Mouse (Mus musculus) intestine, embryonic 14.5 days (tissue): Measurements from ENCODE around the gene Nup98. TPM values are rescaled to one million over a fixed set of nuclear protein-coding genes. Genes with fewer than 3 reads are reported as not detected.

ENCODE experiments used
- ATAC-seq: fragments of 200-750 bp; cut with Nextera tagmentation; replicated peaks from 2 replicates; pipeline ENCODE4 v1.8.0; 2017; ENCODE audit warnings: low read depth, moderate number of reproducible peaks, moderate TSS enrichment, moderate library complexity; ENCODE audit not compliant: low FRiP score, low TSS enrichment
- DNase-seq: peaks from one replicate; pipeline ENCODE4 v3.0.0-alpha.2; 2018; ENCODE audit warnings: low spot score
- H3K27ac ChIP-seq: fragments of 300-500 bp; sonication (generic); 2 replicates; pipeline ENCODE4 v1.5.1; 2014; ENCODE audit warnings: low read depth, mild to moderate bottlenecking, control low read depth
- H3K27me3 ChIP-seq: fragments of 300-500 bp; sonication (generic); replicated peaks from 2 replicates; pipeline ENCODE4 v1.6.1; 2014; ENCODE audit warnings: low read length, control low read depth; ENCODE audit not compliant: control insufficient read depth, insufficient read depth
- H3K36me3 ChIP-seq: fragments of 300-500 bp; sonication (generic); 2 replicates; pipeline ENCODE4 v1.6.1; 2014; ENCODE audit warnings: low read length, control low read depth; ENCODE audit not compliant: control insufficient read depth, insufficient read depth
- H3K4me1 ChIP-seq: fragments of 300-500 bp; sonication (generic); replicated peaks from 2 replicates; pipeline ENCODE4 v1.6.1; 2014; ENCODE audit warnings: low read length, control low read depth, mixed read lengths; ENCODE audit not compliant: control insufficient read depth, insufficient read depth
- H3K4me2 ChIP-seq: fragments of 300-500 bp; sonication (generic); 2 replicates; pipeline ENCODE4 v1.6.1; 2014; ENCODE audit warnings: low read length
- H3K4me3 ChIP-seq: fragments of 300-500 bp; sonication (generic); 2 replicates; pipeline ENCODE4 v1.5.1; 2014; ENCODE audit warnings: low read depth, low read length, control low read depth, mixed read lengths
- H3K9ac ChIP-seq: fragments of 300-500 bp; sonication (generic); 2 replicates; pipeline ENCODE4 v1.6.1; 2014; ENCODE audit warnings: mild to moderate bottlenecking, low read length
- H3K9me3 ChIP-seq: fragments of 300-500 bp; sonication (generic); 2 replicates; pipeline ENCODE4 v1.6.1; 2016; ENCODE audit warnings: low read length, control low read depth; ENCODE audit not compliant: control insufficient read depth
- WGBS: fragments of 180-500 bp; shearing (Covaris S2); extraction: QIAGEN DNeasy Blood & Tissue Kit; methylation state at CpG from one replicate; pipeline ENCODE4 v1.1.7; 2014; 5-methylcytosine and 5-hydroxymethylcytosine counted together
- polyA plus RNA-seq: library from polyadenylated mRNA; unstranded; fragments of >200 nt; fragmentation: Nextera tagmentation; extraction: Ambion mirVana; gene quantifications from 2 replicates; pipeline ENCODE4 v1.2.1, GENCODE M21; 2014

The Nup98 gene
- polyA plus RNA-seq, 1 experiment from 2014 or later, result 46.6 TPM

DNA sequence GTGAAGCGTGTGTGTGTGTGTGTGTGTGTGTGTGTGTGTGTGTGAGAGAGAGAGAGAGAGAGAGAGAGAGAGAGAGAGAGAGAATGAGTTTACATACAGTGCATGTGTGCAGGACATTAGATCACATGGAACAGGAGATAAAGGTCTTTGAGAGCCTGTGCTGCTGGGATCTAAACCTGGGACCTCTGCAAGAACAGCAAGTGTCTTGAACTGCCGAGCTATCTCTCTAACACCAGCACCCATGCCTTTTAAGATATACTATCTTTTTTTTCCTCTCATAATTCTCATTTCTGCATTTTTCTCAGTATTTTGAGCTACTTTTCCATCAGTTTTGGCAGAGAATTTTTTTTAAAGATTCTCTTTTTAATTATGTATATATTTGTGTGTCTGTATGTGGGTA lies 106.4 kb downstream of the Nup98 start:
- no peak overlapping the region for H3K4me3 ChIP-seq
- WGBS, result 68% methylated on average over 2 of the region's 2 CpGs
- DNase-seq (no peak), ATAC-seq (no peak)
- no peaks in the 10 kb centered on the region for H3K36me3 ChIP-seq
- no peak overlapping the region for H3K27ac ChIP-seq
- no peaks in the 10 kb centered on the region for H3K27me3 ChIP-seq
- H3K4me2 ChIP-seq, result no peak overlapping the region
- no peaks in the 10 kb centered on the region for H3K9me3 ChIP-seq
- no peak overlapping the region for H3K9ac ChIP-seq
- H3K4me1 ChIP-seq, result peaks cover 10% of the 10 kb centered on the region

DNA sequence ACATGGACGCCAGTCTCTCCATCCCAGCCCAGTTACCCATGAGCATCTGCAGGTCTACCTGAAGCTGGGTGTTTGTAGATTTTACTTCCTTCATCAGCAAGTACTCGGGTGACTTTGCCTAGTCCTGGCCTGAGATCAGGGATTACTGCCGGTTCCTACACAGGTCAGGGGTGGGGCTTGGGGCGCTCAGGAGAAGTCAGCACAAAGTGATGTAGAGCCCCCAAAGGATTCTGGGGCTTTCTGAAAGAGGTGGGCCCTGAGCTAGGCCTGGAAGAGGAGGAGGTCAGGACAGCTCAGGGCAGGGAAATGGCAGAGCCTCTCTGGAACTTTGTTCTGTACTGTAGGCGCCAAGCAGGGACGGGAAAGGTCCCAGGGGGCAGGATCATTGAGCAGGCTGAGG lies 107.3 kb downstream of the Nup98 start:
- Histone ChIP-seq H3K4me1 (peaks cover 10% of the 10 kb centered on the region), H3K9ac (no peak overlapping the region), H3K4me3 (no peak overlapping the region), H3K9me3 (no peaks in the 10 kb centered on the region), H3K4me2 (no peak overlapping the region), H3K36me3 (no peaks in the 10 kb centered on the region), H3K27me3 (no peaks in the 10 kb centered on the region), H3K27ac (no peak overlapping the region)
- DNase-seq, result no peak
- 38% methylated on average over 6 of the region's 6 CpGs for WGBS
- ATAC-seq, result no peak

DNA sequence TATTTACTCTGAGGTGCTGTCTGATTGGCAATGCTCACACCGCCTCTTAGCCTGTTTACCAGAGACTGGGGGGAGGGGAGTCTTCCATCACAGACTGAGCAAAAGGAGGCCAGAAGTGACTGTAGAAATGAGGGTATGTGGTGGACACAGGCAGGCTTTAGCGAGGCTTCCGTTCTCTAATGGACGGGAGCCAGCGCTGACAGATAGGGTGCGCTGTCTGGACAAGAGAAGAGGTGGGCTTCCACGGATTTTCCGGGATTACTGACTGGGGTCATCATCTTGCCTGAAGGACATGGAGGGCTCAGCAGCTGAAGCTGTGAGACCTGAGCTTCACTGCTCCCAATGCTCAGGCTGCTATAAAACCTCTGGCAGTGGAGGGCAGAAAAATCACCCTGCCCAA lies 107.7 kb downstream of the Nup98 start:
- Histone ChIP-seq H3K4me3 (no peak overlapping the region), H3K4me2 (no peak overlapping the region), H3K36me3 (no peaks in the 10 kb centered on the region), H3K9me3 (no peaks in the 10 kb centered on the region), H3K27ac (no peak overlapping the region), H3K4me1 (peaks cover 10% of the 10 kb centered on the region), H3K27me3 (no peaks in the 10 kb centered on the region), H3K9ac (no peak overlapping the region)
- 57% methylated on average over 8 of the region's 8 CpGs for WGBS
- ATAC-seq (no peak), DNase-seq (no peak)

DNA sequence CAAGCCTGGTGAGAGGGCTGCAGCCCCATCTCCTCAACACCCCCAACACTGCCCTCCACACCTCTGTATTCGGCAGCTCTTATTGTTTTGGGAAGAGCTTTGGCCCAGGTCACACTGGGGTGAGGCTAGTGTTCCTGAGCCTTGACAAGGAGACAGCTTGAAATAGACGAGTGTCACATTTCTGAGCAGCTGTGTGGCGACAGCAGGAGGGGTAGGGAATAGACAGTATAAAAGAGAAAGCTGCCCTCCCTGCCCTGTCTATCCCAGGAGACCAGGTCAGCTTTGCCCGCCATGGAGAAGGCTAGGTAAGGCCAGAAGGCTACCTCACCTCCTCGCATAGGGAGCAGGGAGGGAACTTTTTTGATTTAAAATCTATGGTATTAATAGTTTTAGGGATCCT lies 108.5 kb downstream of the Nup98 start, which contains the start of gene Art1:
TSS of gene Art1 (plus strand) at position 257 of the 400 bp plus-strand sequence.
- Histone ChIP-seq H3K27me3 (no peaks in the 10 kb centered on the region), H3K4me3 (no peak within 1 kb of the TSS), H3K27ac (no peak within 1 kb of the TSS), H3K4me2 (peak within 1 kb of the TSS; percentile 67), H3K4me1 (peaks cover 10% of the 10 kb centered on the region), H3K9me3 (no peaks in the 10 kb centered on the region), H3K9ac (no peak within 1 kb of the TSS), H3K36me3 (no peaks in the 10 kb centered on the region)
- DNase-seq (no peak), ATAC-seq (no peak)
- 61% methylated on average over 5 of the region's 5 CpGs for WGBS

DNA sequence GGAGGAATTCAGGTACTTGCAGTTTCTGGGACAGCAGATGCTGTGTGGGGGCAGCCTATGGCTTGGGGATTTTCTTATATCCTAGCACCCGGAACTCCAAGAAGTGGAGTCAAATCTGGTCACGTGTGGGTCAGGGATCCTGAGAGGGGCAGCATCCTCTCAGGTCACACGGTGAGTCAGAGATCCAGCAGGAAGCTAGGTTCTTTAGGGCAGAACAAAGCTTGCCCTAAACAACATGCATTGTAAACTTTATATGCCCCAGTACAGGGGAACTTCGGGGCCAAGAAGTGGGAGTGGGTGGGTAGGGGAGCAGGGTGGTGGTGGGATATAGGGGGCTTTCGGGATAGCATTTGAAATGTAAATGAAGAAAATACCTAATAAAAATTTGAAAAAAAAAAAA lies 109.1 kb downstream of the Nup98 start:
- H3K9ac ChIP-seq, result no peak overlapping the region
- H3K4me2 ChIP-seq, result no peak overlapping the region
- H3K4me3 ChIP-seq, result no peak overlapping the region
- no peaks in the 10 kb centered on the region for H3K9me3 ChIP-seq
- peaks cover 10% of the 10 kb centered on the region for H3K4me1 ChIP-seq
- H3K27ac ChIP-seq, result no peak overlapping the region
- ATAC-seq, result no peak
- H3K27me3 ChIP-seq, result no peaks in the 10 kb centered on the region
- DNase-seq, result no peak
- 55% methylated on average over 5 of the region's 5 CpGs for WGBS
- no peaks in the 10 kb centered on the region for H3K36me3 ChIP-seq

DNA sequence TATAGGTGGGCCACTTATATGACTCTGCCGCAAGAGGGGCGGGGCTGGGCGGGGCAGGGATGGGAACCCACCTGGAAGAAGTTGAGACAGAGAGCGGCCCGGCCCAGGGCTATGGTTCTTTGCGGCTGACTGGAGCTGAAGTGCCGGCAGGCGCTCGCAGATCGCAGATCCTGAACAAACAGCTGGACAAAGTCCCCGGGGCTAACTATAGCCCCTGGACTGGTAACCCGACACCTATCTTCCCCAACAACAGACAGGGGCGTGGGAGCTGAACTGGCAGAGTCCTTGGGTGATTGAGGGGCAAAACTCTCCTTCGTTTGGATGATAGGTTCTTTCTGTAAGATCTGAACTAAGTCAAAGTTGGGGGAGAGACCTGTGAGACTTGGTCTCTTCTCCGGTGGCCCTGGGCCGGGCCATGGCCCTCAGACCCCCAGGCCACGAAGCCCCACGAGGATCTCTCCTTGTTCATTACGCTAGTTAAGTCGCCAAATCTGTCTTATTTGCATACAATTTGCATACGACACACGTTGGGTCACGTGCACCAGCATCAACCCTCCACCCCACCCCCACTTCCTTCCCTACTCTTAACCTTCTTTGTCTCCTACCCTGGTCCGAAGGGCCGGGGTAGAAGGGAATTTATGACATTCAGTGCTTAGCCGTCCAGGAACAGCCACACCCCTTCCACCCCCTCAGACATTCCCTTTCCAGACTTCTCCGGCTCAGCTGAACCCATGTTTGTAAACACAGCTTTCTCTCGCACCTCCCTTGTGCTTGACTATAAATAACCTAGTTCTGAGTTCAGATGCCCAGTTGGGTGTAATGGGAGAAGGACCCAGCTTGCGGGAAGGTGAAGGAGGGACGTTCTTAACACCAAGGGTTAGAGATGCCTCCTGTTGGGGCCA lies 110.0 kb downstream of the Nup98 start:
- 5% methylated on average over 30 of the region's 30 CpGs for WGBS
- no peaks in the 10 kb centered on the region for H3K36me3 ChIP-seq
- peak overlapping the region; percentile 67 for H3K4me2 ChIP-seq
- peak; percentile 75 for ATAC-seq
- peaks cover 10% of the 10 kb centered on the region for H3K4me1 ChIP-seq
- no peaks in the 10 kb centered on the region for H3K9me3 ChIP-seq
- no peaks in the 10 kb centered on the region for H3K27me3 ChIP-seq
- DNase-seq, result peak; percentile 70
- H3K9ac ChIP-seq, result 0 out of 2 replicates have a peak overlapping the region, but pooled peaks have one; percentile 20
- H3K4me3 ChIP-seq, result peak overlapping the region; percentile 26
- no peak overlapping the region for H3K27ac ChIP-seq

DNA sequence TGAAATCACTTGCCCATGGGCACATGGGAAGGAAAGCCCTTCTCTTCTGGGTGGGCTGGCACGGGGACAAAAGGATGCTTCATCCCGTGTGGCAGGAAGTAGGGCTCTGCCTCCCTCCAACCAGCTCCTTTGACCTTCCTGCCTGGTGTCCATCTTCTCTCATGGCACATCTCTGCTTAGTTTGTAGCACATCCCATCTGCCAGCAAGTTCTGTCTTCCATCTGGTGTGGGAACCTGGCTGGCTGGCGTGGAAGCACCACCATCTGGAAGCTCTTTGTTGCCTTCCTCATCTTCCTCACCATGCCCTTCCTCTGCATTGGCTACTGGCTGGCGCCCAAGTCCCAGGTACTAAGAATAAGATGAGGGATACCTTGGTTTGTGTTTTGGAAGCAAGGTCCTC lies 122.6 kb downstream of the Nup98 start:
- Histone ChIP-seq H3K4me2 (no peak overlapping the region), H3K4me1 (no peaks in the 10 kb centered on the region), H3K27ac (no peak overlapping the region), H3K27me3 (no peaks in the 10 kb centered on the region), H3K9ac (no peak overlapping the region), H3K4me3 (no peak overlapping the region), H3K36me3 (peaks cover 20% of the 10 kb centered on the region), H3K9me3 (no peaks in the 10 kb centered on the region)
- 75% methylated on average over 4 of the region's 4 CpGs for WGBS
- ATAC-seq (no peak), DNase-seq (no peak)

DNA sequence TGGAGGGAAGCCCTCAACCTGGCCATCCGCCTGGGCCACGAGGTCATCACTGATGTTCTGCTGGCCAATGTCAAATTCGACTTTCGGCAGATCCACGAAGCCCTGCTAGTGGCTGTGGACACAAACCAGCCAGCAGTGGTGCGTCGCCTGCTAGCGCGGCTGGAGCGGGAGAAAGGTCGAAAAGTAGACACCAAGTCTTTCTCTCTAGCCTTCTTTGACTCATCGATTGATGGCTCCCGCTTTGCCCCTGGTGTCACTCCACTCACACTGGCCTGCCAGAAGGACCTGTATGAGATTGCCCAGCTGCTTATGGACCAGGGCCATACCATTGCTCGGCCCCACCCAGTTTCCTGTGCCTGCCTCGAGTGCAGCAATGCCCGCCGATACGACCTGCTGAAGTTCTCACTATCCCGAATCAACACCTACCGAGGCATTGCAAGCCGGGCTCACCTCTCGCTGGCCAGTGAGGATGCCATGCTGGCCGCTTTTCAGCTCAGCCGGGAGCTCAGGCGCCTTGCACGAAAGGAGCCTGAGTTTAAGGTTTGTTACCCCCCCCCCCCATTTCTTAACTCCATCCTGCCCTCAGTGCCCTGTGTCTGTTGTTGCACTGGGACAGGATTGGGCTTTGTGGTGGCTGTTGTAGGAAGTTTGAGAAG lies 125.8 kb downstream of the Nup98 start:
- ATAC-seq (no peak), DNase-seq (no peak)
- Histone ChIP-seq H3K4me3 (no peak overlapping the region), H3K9ac (no peak overlapping the region), H3K4me1 (no peaks in the 10 kb centered on the region), H3K4me2 (no peak overlapping the region), H3K27ac (no peak overlapping the region), H3K36me3 (peaks cover 50% of the 10 kb centered on the region), H3K27me3 (no peaks in the 10 kb centered on the region), H3K9me3 (no peaks in the 10 kb centered on the region)
- WGBS, result 83% methylated on average over 26 of the region's 26 CpGs
